Mouse (Mus musculus): ENCODE measurements at regions not wholly inside any gene's neighbourhood (a gene's known extent, or its start where the extent isn't known, plus 50 kb on each side); places are given as distances from the start of the nearest gene placed in this dataset.
A peak's percentile ranks its signal among the peaks of the same experiment; 100 is the strongest.
"Not testable (repeated sequence)": the region's sequence is repeated elsewhere in the genome, so short reads cannot be mapped to it uniquely, and the experiment has no call there.

- no peaks in the 10 kb centered on the region for H3K9me3 ChIP-seq (ENCODE audit: control insufficient read depth, low read length)
- no peak overlapping the region for H3K4me3 ChIP-seq (replicated peaks; ENCODE audit: low read length)
- no peaks in the 10 kb centered on the region for H3K4me1 ChIP-seq (replicated peaks; ENCODE audit: control insufficient read depth, insufficient read depth, low read length)
- no peak overlapping the region for H3K27ac ChIP-seq
- ATAC-seq (ENCODE audit: low FRiP score), result no peak
- H3K9ac ChIP-seq, result no peak overlapping the region
- no peaks in the 10 kb centered on the region for H3K27me3 ChIP-seq (ENCODE audit: control insufficient read depth, insufficient read depth, low read length)
- peak; percentile 11 for DNase-seq (ENCODE audit: low spot score)
- H3K36me3 ChIP-seq (replicated peaks; ENCODE audit: control insufficient read depth, insufficient read depth), result no peaks in the 10 kb centered on the region
- 93% methylated on average over 8 of the region's 8 CpGs for WGBS
- no peak overlapping the region for H3K4me2 ChIP-seq (replicated peaks)
Measured at GRCm38 (mm10) chr17:52351293-52351692, 251.2 kb upstream of the Kcnh8 start.

- H3K4me2 ChIP-seq (replicated peaks), result no peak overlapping the region
- no peak overlapping the region for H3K9ac ChIP-seq
- no peaks in the 10 kb centered on the region for H3K4me1 ChIP-seq (replicated peaks; ENCODE audit: control insufficient read depth, insufficient read depth, low read length)
- no peaks in the 10 kb centered on the region for H3K9me3 ChIP-seq (ENCODE audit: control insufficient read depth, low read length)
- ATAC-seq (ENCODE audit: low FRiP score) (no peak), DNase-seq (ENCODE audit: low spot score) (no peak)
- no peaks in the 10 kb centered on the region for H3K27me3 ChIP-seq (ENCODE audit: control insufficient read depth, insufficient read depth, low read length)
- no peaks in the 10 kb centered on the region for H3K36me3 ChIP-seq (replicated peaks; ENCODE audit: control insufficient read depth, insufficient read depth)
- no peak overlapping the region for H3K27ac ChIP-seq
- no peak overlapping the region for H3K4me3 ChIP-seq (replicated peaks; ENCODE audit: low read length)
Measured at GRCm38 (mm10) chr17:52350696-52351095, 251.8 kb upstream of the Kcnh8 start.

- Histone ChIP-seq H3K27ac (no peak overlapping the region), H3K4me1 (replicated peaks; ENCODE audit: control insufficient read depth, insufficient read depth, low read length) (no peaks in the 10 kb centered on the region), H3K9ac (no peak overlapping the region), H3K4me2 (replicated peaks) (no peak overlapping the region), H3K9me3 (ENCODE audit: control insufficient read depth, low read length) (no peaks in the 10 kb centered on the region), H3K36me3 (replicated peaks; ENCODE audit: control insufficient read depth, insufficient read depth) (no peaks in the 10 kb centered on the region), H3K4me3 (replicated peaks; ENCODE audit: low read length) (no peak overlapping the region), H3K27me3 (ENCODE audit: control insufficient read depth, insufficient read depth, low read length) (no peaks in the 10 kb centered on the region)
- ATAC-seq (ENCODE audit: low FRiP score) (no peak), DNase-seq (ENCODE audit: low spot score) (peak; percentile 19)
- 87% methylated on average over 5 of the region's 5 CpGs for WGBS
Measured at GRCm38 (mm10) chr17:52349872-52350271, 252.6 kb upstream of the Kcnh8 start.

GRCm38 (mm10) chr17:52348481-52349083 lies 253.9 kb upstream of the Kcnh8 start:
- no peak overlapping the region for H3K4me3 ChIP-seq (replicated peaks; ENCODE audit: low read length)
- peak; percentile 21 for DNase-seq (ENCODE audit: low spot score)
- H3K4me1 ChIP-seq (replicated peaks; ENCODE audit: control insufficient read depth, insufficient read depth, low read length), result no peaks in the 10 kb centered on the region
- 81% methylated on average over 8 of the region's 8 CpGs for WGBS
- no peak overlapping the region for H3K4me2 ChIP-seq (replicated peaks)
- H3K9me3 ChIP-seq (ENCODE audit: control insufficient read depth, low read length), result no peaks in the 10 kb centered on the region
- no peak overlapping the region for H3K9ac ChIP-seq
- no peaks in the 10 kb centered on the region for H3K27me3 ChIP-seq (ENCODE audit: control insufficient read depth, insufficient read depth, low read length)
- H3K27ac ChIP-seq, result no peak overlapping the region
- H3K36me3 ChIP-seq (replicated peaks; ENCODE audit: control insufficient read depth, insufficient read depth), result no peaks in the 10 kb centered on the region
- no peak for ATAC-seq (ENCODE audit: low FRiP score)

- no peak overlapping the region for H3K4me3 ChIP-seq (replicated peaks; ENCODE audit: low read length)
- DNase-seq (ENCODE audit: low spot score) (no peak), ATAC-seq (ENCODE audit: low FRiP score) (no peak)
- 88% methylated on average over 1 of the region's 1 CpGs for WGBS
- no peaks in the 10 kb centered on the region for H3K27me3 ChIP-seq (ENCODE audit: control insufficient read depth, insufficient read depth, low read length)
- H3K27ac ChIP-seq, result no peak overlapping the region
- H3K9me3 ChIP-seq (ENCODE audit: control insufficient read depth, low read length), result no peaks in the 10 kb centered on the region
- H3K9ac ChIP-seq, result no peak overlapping the region
- no peaks in the 10 kb centered on the region for H3K4me1 ChIP-seq (replicated peaks; ENCODE audit: control insufficient read depth, insufficient read depth, low read length)
- no peaks in the 10 kb centered on the region for H3K36me3 ChIP-seq (replicated peaks; ENCODE audit: control insufficient read depth, insufficient read depth)
- H3K4me2 ChIP-seq (replicated peaks), result no peak overlapping the region
Measured at GRCm38 (mm10) chr17:52320586-52320985, 281.9 kb upstream of the Kcnh8 start.

GRCm38 (mm10) chr17:52316976-52317375 lies 285.5 kb upstream of the Kcnh8 start:
- Histone ChIP-seq H3K27me3 (ENCODE audit: control insufficient read depth, insufficient read depth, low read length) (no peaks in the 10 kb centered on the region), H3K9ac (no peak overlapping the region), H3K4me3 (replicated peaks; ENCODE audit: low read length) (no peak overlapping the region), H3K9me3 (ENCODE audit: control insufficient read depth, low read length) (no peaks in the 10 kb centered on the region), H3K36me3 (replicated peaks; ENCODE audit: control insufficient read depth, insufficient read depth) (no peaks in the 10 kb centered on the region), H3K27ac (no peak overlapping the region), H3K4me2 (replicated peaks) (no peak overlapping the region), H3K4me1 (replicated peaks; ENCODE audit: control insufficient read depth, insufficient read depth, low read length) (no peaks in the 10 kb centered on the region)
- WGBS, result 89% methylated on average over 3 of the region's 3 CpGs
- ATAC-seq (ENCODE audit: low FRiP score) (no peak), DNase-seq (ENCODE audit: low spot score) (no peak)

- H3K4me2 ChIP-seq (replicated peaks), result no peak overlapping the region
- DNase-seq (ENCODE audit: low spot score) (no peak), ATAC-seq (ENCODE audit: low FRiP score) (no peak)
- H3K27me3 ChIP-seq (ENCODE audit: control insufficient read depth, insufficient read depth, low read length), result no peaks in the 10 kb centered on the region
- H3K36me3 ChIP-seq (replicated peaks; ENCODE audit: control insufficient read depth, insufficient read depth), result no peaks in the 10 kb centered on the region
- H3K4me1 ChIP-seq (replicated peaks; ENCODE audit: control insufficient read depth, insufficient read depth, low read length), result no peaks in the 10 kb centered on the region
- no peak overlapping the region for H3K9ac ChIP-seq
- H3K4me3 ChIP-seq (replicated peaks; ENCODE audit: low read length), result no peak overlapping the region
- H3K27ac ChIP-seq, result no peak overlapping the region
- H3K9me3 ChIP-seq (ENCODE audit: control insufficient read depth, low read length), result no peaks in the 10 kb centered on the region
- WGBS, result 91% methylated on average over 2 of the region's 2 CpGs
Measured at GRCm38 (mm10) chr17:52315879-52316278, 286.6 kb upstream of the Kcnh8 start.

- not testable (repeated sequence) for ATAC-seq (ENCODE audit: low FRiP score); H3K9me3 ChIP-seq (ENCODE audit: control insufficient read depth, low read length); H3K4me2 ChIP-seq (replicated peaks); H3K9ac ChIP-seq; H3K36me3 ChIP-seq (replicated peaks; ENCODE audit: control insufficient read depth, insufficient read depth); H3K4me3 ChIP-seq (replicated peaks; ENCODE audit: low read length); H3K27ac ChIP-seq; H3K4me1 ChIP-seq (replicated peaks; ENCODE audit: control insufficient read depth, insufficient read depth, low read length); H3K27me3 ChIP-seq (ENCODE audit: control insufficient read depth, insufficient read depth, low read length); DNase-seq (ENCODE audit: low spot score)
- WGBS, result 80% methylated on average over 1 of the region's 2 CpGs
Measured at GRCm38 (mm10) chr17:52315456-52315855, 287.1 kb upstream of the Kcnh8 start.

GRCm38 (mm10) chr17:52312043-52312442 lies 290.5 kb upstream of the Kcnh8 start:
- no peak overlapping the region for H3K4me2 ChIP-seq (replicated peaks)
- ATAC-seq (ENCODE audit: low FRiP score) (no peak), DNase-seq (ENCODE audit: low spot score) (no peak)
- no peaks in the 10 kb centered on the region for H3K36me3 ChIP-seq (replicated peaks; ENCODE audit: control insufficient read depth, insufficient read depth)
- H3K9me3 ChIP-seq (ENCODE audit: control insufficient read depth, low read length), result no peaks in the 10 kb centered on the region
- no peak overlapping the region for H3K4me3 ChIP-seq (replicated peaks; ENCODE audit: low read length)
- 95% methylated on average over 1 of the region's 1 CpGs for WGBS
- no peak overlapping the region for H3K9ac ChIP-seq
- H3K27ac ChIP-seq, result no peak overlapping the region
- no peaks in the 10 kb centered on the region for H3K4me1 ChIP-seq (replicated peaks; ENCODE audit: control insufficient read depth, insufficient read depth, low read length)
- no peaks in the 10 kb centered on the region for H3K27me3 ChIP-seq (ENCODE audit: control insufficient read depth, insufficient read depth, low read length)

- Histone ChIP-seq H3K4me1 (replicated peaks; ENCODE audit: control insufficient read depth, insufficient read depth, low read length) (no peaks in the 10 kb centered on the region), H3K27ac (no peak overlapping the region), H3K36me3 (replicated peaks; ENCODE audit: control insufficient read depth, insufficient read depth) (no peaks in the 10 kb centered on the region), H3K9ac (no peak overlapping the region), H3K4me2 (replicated peaks) (no peak overlapping the region), H3K4me3 (replicated peaks; ENCODE audit: low read length) (no peak overlapping the region), H3K9me3 (ENCODE audit: control insufficient read depth, low read length) (no peaks in the 10 kb centered on the region), H3K27me3 (ENCODE audit: control insufficient read depth, insufficient read depth, low read length) (no peaks in the 10 kb centered on the region)
- WGBS, result 84% methylated on average over 5 of the region's 5 CpGs
- no peak for ATAC-seq (ENCODE audit: low FRiP score)
- no peak for DNase-seq (ENCODE audit: low spot score)
Measured at GRCm38 (mm10) chr17:52308789-52309188, 293.7 kb upstream of the Kcnh8 start.
